21 mouse cellular contexts compared by ENCODE assay signal in genomic region chr2:56364065-56364464, GRCm38 (mm10).
DNase-seq lines count a peak whose midpoint lies in the region; ATAC-seq and TF ChIP-seq lines count a peak whose summit lies in the region.
"Had no signal": no experiment of that assay in that cellular context is flagged by ENCODE, and none has a peak within 500 bp of the region (broad histone marks: within the 10 kb centered on the region; RNA-seq: fewer than 3 reads in every experiment).

No protein-coding gene starts in this region.

- H3K9ac ChIP-seq in forebrain, embryonic 15.5 days (replicated peaks) = no peak overlapping the region
- H3K9ac ChIP-seq in forebrain, embryonic 12.5 days = no peak overlapping the region
- H3K9ac ChIP-seq in midbrain, postnatal 0 days (replicated peaks; ENCODE audit: low read length, poor library complexity, severe bottlenecking) = no peak overlapping the region
- H3K9ac ChIP-seq in midbrain, embryonic 14.5 days (replicated peaks; ENCODE audit: low read length) = no peak overlapping the region
- no peak overlapping the region for H3K9ac ChIP-seq in forebrain, postnatal 0 days
- H3K9ac ChIP-seq: heart, embryonic 13.5 days; hindbrain, embryonic 12.5 days had no signal

- ATAC-seq in forebrain, embryonic 15.5 days (replicated peaks) = peak; percentile 57; the same call in 1 of the 2 replicates
- no peak for ATAC-seq in forebrain, embryonic 12.5 days (ENCODE audit: low FRiP score)
- ATAC-seq in midbrain, postnatal 0 days (ENCODE audit: low FRiP score) = no peak
- no peak for ATAC-seq in midbrain, embryonic 14.5 days (ENCODE audit: low FRiP score, low TSS enrichment)
- no peak for ATAC-seq in forebrain, postnatal 0 days
- ATAC-seq: CD4-positive, CD25-positive, alpha-beta regulatory T cell, adult 4 months; intestine, postnatal 0 days had no signal

- peak; percentile 40 for DNase-seq in midbrain, postnatal 0 days (ENCODE audit: low spot score)
- DNase-seq in midbrain, embryonic 14.5 days = no peak
- DNase-seq in forebrain, postnatal 0 days = peak; percentile 6
- no peak for DNase-seq in kidney, postnatal 25 days
- DNase-seq: adrenal gland, adult 2 months; adrenal gland, postnatal 14 days; cerebellum, adult 11-12 months; cerebellum, adult 8-10 months; cerebellum, postnatal 10 days; gastrocnemius, postnatal 25 days; heart, adult 18-20 months; heart, postnatal 14 days; heart, postnatal 4 days; kidney, adult 2 months had no signal

- H3K27me3 ChIP-seq in forebrain, embryonic 15.5 days = no peaks in the 10 kb centered on the region
- no peaks in the 10 kb centered on the region for H3K27me3 ChIP-seq in forebrain, embryonic 12.5 days
- no peaks in the 10 kb centered on the region for H3K27me3 ChIP-seq in midbrain, postnatal 0 days (ENCODE audit: insufficient read depth, low read length)
- H3K27me3 ChIP-seq in midbrain, embryonic 14.5 days (ENCODE audit: control insufficient read depth, insufficient read depth, low read length) = no peaks in the 10 kb centered on the region
- no peaks in the 10 kb centered on the region for H3K27me3 ChIP-seq in forebrain, postnatal 0 days (ENCODE audit: insufficient read depth, low read length)
- H3K27me3 ChIP-seq: heart, embryonic 13.5 days; hindbrain, embryonic 12.5 days had no signal

- H3K4me2 ChIP-seq in forebrain, embryonic 15.5 days (replicated peaks) = no peak overlapping the region
- H3K4me2 ChIP-seq in forebrain, embryonic 12.5 days = no peak overlapping the region
- no peak overlapping the region for H3K4me2 ChIP-seq in midbrain, postnatal 0 days (ENCODE audit: low read depth, low read length, poor library complexity, severe bottlenecking)
- H3K4me2 ChIP-seq in midbrain, embryonic 14.5 days (ENCODE audit: low read length) = no peak overlapping the region
- no peak overlapping the region for H3K4me2 ChIP-seq in forebrain, postnatal 0 days (ENCODE audit: low read depth)
- H3K4me2 ChIP-seq: heart, embryonic 13.5 days; hindbrain, embryonic 12.5 days had no signal

- H3K27ac ChIP-seq in forebrain, embryonic 15.5 days (replicated peaks) = no peak overlapping the region
- H3K27ac ChIP-seq in forebrain, embryonic 12.5 days = no peak overlapping the region
- no peak overlapping the region for H3K27ac ChIP-seq in midbrain, postnatal 0 days (ENCODE audit: low read depth, low read length)
- H3K27ac ChIP-seq in midbrain, embryonic 14.5 days (replicated peaks; ENCODE audit: low read depth, low read length) = no peak overlapping the region
- H3K27ac ChIP-seq in forebrain, postnatal 0 days (ENCODE audit: low read depth, low read length) = no peak overlapping the region
- H3K27ac ChIP-seq: heart, embryonic 10.5 days; heart, embryonic 13.5 days; hindbrain, embryonic 12.5 days had no signal

- H3K9me3 ChIP-seq in forebrain, embryonic 15.5 days = no peaks in the 10 kb centered on the region
- no peaks in the 10 kb centered on the region for H3K9me3 ChIP-seq in forebrain, embryonic 12.5 days
- no peaks in the 10 kb centered on the region for H3K9me3 ChIP-seq in midbrain, postnatal 0 days (ENCODE audit: low read length)
- H3K9me3 ChIP-seq in midbrain, embryonic 14.5 days (ENCODE audit: control insufficient read depth, low read length) = no peaks in the 10 kb centered on the region
- no peaks in the 10 kb centered on the region for H3K9me3 ChIP-seq in forebrain, postnatal 0 days (ENCODE audit: low read length)
- H3K9me3 ChIP-seq: heart, embryonic 10.5 days; heart, embryonic 13.5 days; hindbrain, embryonic 12.5 days had no signal

- H3K36me3 ChIP-seq in forebrain, embryonic 15.5 days = no peaks in the 10 kb centered on the region
- H3K36me3 ChIP-seq in forebrain, embryonic 12.5 days (replicated peaks) = no peaks in the 10 kb centered on the region
- no peaks in the 10 kb centered on the region for H3K36me3 ChIP-seq in midbrain, postnatal 0 days (ENCODE audit: insufficient read depth, low read length)
- no peaks in the 10 kb centered on the region for H3K36me3 ChIP-seq in midbrain, embryonic 14.5 days (ENCODE audit: control insufficient read depth, insufficient read depth, low read length)
- no peaks in the 10 kb centered on the region for H3K36me3 ChIP-seq in forebrain, postnatal 0 days (ENCODE audit: insufficient read depth)
- H3K36me3 ChIP-seq: heart, embryonic 10.5 days; heart, embryonic 13.5 days; hindbrain, embryonic 12.5 days had no signal

- TF ChIP-seq CTCF in midbrain, postnatal 0 days (IDR thresholded peaks at IDR 0.05) = no peak
- TF ChIP-seq CTCF in forebrain, postnatal 0 days (IDR thresholded peaks at IDR 0.05; ENCODE audit: low read depth) = no peak

- H3K4me3 ChIP-seq in forebrain, embryonic 15.5 days = no peak overlapping the region
- H3K4me3 ChIP-seq in forebrain, embryonic 12.5 days (replicated peaks) = no peak overlapping the region
- H3K4me3 ChIP-seq in midbrain, postnatal 0 days (ENCODE audit: low read depth, low read length) = no peak overlapping the region
- H3K4me3 ChIP-seq in midbrain, embryonic 14.5 days (replicated peaks; ENCODE audit: low read depth, low read length) = no peak overlapping the region
- H3K4me3 ChIP-seq in forebrain, postnatal 0 days (ENCODE audit: low read depth, low read length) = no peak overlapping the region
- H3K4me3 ChIP-seq: heart, embryonic 10.5 days; heart, embryonic 13.5 days; hindbrain, embryonic 12.5 days had no signal

- no peaks in the 10 kb centered on the region for H3K4me1 ChIP-seq in forebrain, embryonic 15.5 days
- no peaks in the 10 kb centered on the region for H3K4me1 ChIP-seq in forebrain, embryonic 12.5 days
- H3K4me1 ChIP-seq in midbrain, postnatal 0 days (ENCODE audit: insufficient read depth, low read length) = no peaks in the 10 kb centered on the region
- H3K4me1 ChIP-seq in midbrain, embryonic 14.5 days (ENCODE audit: control insufficient read depth, insufficient read depth, low read length) = no peaks in the 10 kb centered on the region
- H3K4me1 ChIP-seq in forebrain, postnatal 0 days (ENCODE audit: insufficient read depth) = no peaks in the 10 kb centered on the region
- H3K4me1 ChIP-seq: heart, embryonic 10.5 days; heart, embryonic 13.5 days; hindbrain, embryonic 12.5 days had no signal

- WGBS in forebrain, embryonic 15.5 days = 40% methylated on average over 3 of the region's 3 CpGs
- 66% methylated on average over 3 of the region's 3 CpGs for WGBS in forebrain, embryonic 12.5 days
- 60% methylated on average over 3 of the region's 3 CpGs for WGBS in midbrain, postnatal 0 days
- WGBS in midbrain, embryonic 14.5 days = 75% methylated on average over 3 of the region's 3 CpGs
- 45% methylated on average over 3 of the region's 3 CpGs for WGBS in forebrain, postnatal 0 days

Comparison
In these comparisons a context has a peak if more than half of its experiments do, and no peak if none do; other contexts are left out.
1. DNase-seq: peak in midbrain, postnatal 0 days (single experiment) and forebrain, postnatal 0 days (single experiment); none in midbrain, embryonic 14.5 days (single experiment) and kidney, postnatal 25 days (0 of 2).